Mouse (Mus musculus): ENCODE measurements at regions not wholly inside any gene's neighbourhood (a gene's known extent, or its start where the extent isn't known, plus 50 kb on each side); places are given as distances from the start of the nearest gene placed in this dataset.

DNA sequence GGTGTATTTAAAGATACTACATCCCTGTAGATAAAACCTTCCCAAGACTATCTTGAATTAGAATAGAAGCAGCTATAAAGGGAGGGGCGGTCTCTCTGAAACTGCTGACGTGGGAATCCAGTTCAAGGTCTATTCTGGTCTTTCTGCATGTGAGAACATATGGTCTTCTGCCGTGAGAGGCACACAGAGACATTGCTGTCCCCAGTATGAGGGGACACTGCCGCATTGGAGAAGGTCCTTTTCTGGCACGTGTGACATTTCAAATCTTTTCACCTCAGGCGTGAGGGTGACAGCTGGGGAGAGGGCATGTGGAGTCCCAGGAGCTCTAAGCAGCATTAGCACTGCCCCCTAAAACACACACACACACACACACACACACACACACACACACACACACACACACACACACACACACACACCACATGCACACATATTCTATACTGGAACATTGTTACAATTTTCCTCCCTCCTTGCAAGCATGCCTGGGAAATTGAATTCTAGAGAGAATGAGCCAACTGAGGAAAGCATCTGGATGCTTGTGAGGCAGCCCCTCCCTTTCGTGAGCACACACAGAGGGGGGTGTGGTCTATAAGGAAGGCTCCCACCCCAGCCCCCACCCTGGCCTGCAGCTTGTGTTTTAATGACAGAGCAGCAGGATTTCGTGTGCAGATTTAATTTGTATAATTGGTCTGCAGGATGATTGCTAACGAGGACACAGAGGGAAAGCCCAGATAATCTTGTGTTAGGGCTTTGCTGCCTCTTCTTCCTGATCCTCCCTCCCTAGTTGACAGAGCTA is 174.5 kb upstream of the Fat4 start:
- Histone ChIP-seq H3K27me3 (ENCODE audit: control insufficient read depth, insufficient read depth, low read length, poor library complexity, severe bottlenecking) (no peaks in the 10 kb centered on the region), H3K4me3 (ENCODE audit: low read depth, low read length) (no peak overlapping the region), H3K9ac (ENCODE audit: low read depth, poor library complexity, severe bottlenecking) (no peak overlapping the region), H3K36me3 (ENCODE audit: control insufficient read depth, insufficient read depth, low read length, poor library complexity, severe bottlenecking) (no peaks in the 10 kb centered on the region), H3K9me3 (replicated peaks; ENCODE audit: control insufficient read depth, insufficient read depth, low read length, poor library complexity, severe bottlenecking) (no peaks in the 10 kb centered on the region), H3K4me1 (ENCODE audit: control insufficient read depth, insufficient read depth, low read length) (no peaks in the 10 kb centered on the region), H3K27ac (ENCODE audit: insufficient read depth, low read length) (no peak overlapping the region)
- no peak for TF ChIP-seq POLR2A (IDR thresholded peaks at IDR 0.05; ENCODE audit: insufficient read depth, low read length)
- no peak for TF ChIP-seq EP300 (IDR thresholded peaks at IDR 0.05; ENCODE audit: insufficient read depth, low read depth, low read length)

DNA sequence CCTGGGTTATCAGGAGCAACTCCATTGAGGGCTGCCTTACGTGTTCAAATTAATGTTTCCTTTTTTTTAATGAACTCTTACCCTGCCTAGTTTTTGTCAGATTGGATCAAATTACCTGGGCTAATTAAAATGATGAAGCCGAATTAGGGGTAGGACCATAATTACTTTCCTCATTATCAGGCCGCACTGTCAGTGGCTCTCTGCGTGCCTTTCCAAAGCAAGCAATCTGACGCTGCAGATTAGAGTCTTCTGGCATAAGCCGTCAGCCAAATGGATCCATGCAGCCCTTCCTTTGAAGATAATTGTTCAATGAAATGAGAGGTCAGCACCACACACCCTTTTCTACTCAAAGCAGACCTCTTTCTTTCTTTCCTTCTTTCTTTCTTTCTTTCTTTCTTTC is 175.5 kb upstream of the Fat4 start:
- Histone ChIP-seq H3K9me3 (replicated peaks; ENCODE audit: control insufficient read depth, insufficient read depth, low read length, poor library complexity, severe bottlenecking) (no peaks in the 10 kb centered on the region), H3K4me3 (ENCODE audit: low read depth, low read length) (no peak overlapping the region), H3K27ac (ENCODE audit: insufficient read depth, low read length) (no peak overlapping the region), H3K4me1 (ENCODE audit: control insufficient read depth, insufficient read depth, low read length) (no peaks in the 10 kb centered on the region), H3K27me3 (ENCODE audit: control insufficient read depth, insufficient read depth, low read length, poor library complexity, severe bottlenecking) (no peaks in the 10 kb centered on the region), H3K36me3 (ENCODE audit: control insufficient read depth, insufficient read depth, low read length, poor library complexity, severe bottlenecking) (no peaks in the 10 kb centered on the region), H3K9ac (ENCODE audit: low read depth, poor library complexity, severe bottlenecking) (no peak overlapping the region)
- TF ChIP-seq POLR2A (IDR thresholded peaks at IDR 0.05; ENCODE audit: insufficient read depth, low read length) (no peak), CTCF (IDR thresholded peaks at IDR 0.05; ENCODE audit: low read depth, low read length) (no peak), EP300 (IDR thresholded peaks at IDR 0.05; ENCODE audit: insufficient read depth, low read depth, low read length) (no peak)

DNA sequence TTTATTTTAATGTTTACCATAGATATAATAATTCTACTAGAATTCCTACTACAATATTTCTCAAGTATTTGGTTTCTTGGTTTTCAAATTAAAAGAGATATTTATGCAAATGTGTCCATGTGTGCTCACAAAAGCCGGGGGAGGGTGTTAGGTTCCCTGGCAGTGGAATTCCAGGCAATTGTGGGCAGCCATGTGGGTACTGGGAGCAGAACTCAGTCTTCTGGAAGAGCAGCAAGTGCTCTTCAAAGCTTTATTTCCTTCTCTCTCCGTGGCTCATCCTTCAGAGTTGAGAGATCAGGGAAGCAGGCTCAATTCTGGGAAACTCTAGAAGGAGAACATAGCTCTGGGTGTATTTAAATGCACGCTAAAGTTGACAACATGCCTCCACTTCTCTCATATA is 178.8 kb upstream of the Fat4 start:
- no peak overlapping the region for H3K4me3 ChIP-seq (ENCODE audit: low read depth, low read length)
- no peaks in the 10 kb centered on the region for H3K4me1 ChIP-seq (ENCODE audit: control insufficient read depth, insufficient read depth, low read length)
- no peaks in the 10 kb centered on the region for H3K36me3 ChIP-seq (ENCODE audit: control insufficient read depth, insufficient read depth, low read length, poor library complexity, severe bottlenecking)
- no peak overlapping the region for H3K9ac ChIP-seq (ENCODE audit: low read depth, poor library complexity, severe bottlenecking)
- no peaks in the 10 kb centered on the region for H3K9me3 ChIP-seq (replicated peaks; ENCODE audit: control insufficient read depth, insufficient read depth, low read length, poor library complexity, severe bottlenecking)
- H3K27ac ChIP-seq (ENCODE audit: insufficient read depth, low read length): no peak overlapping the region
- no peaks in the 10 kb centered on the region for H3K27me3 ChIP-seq (ENCODE audit: control insufficient read depth, insufficient read depth, low read length, poor library complexity, severe bottlenecking)
- no peak for TF ChIP-seq POLR2A (IDR thresholded peaks at IDR 0.05; ENCODE audit: insufficient read depth, low read length)
- no peak for TF ChIP-seq CTCF (IDR thresholded peaks at IDR 0.05; ENCODE audit: low read depth, low read length)
- TF ChIP-seq EP300 (IDR thresholded peaks at IDR 0.05; ENCODE audit: insufficient read depth, low read depth, low read length): no peak

DNA sequence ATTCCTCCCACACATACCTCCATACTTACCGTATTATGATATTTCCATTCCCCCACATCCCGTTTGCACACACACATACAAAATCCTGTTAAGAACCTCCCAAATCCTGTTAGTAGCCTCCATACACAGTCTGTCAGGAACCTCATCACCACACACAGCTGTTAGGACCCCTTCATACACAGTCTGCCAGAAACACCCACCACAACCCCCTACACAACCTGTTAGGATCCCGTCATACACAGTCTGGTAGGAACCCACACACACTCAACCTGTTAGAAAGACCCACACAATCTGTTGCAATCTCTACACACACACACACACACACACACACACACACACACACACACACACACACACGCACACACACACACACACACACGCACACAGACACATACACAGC is 187.5 kb upstream of the Fat4 start:
- H3K27me3 ChIP-seq (ENCODE audit: control insufficient read depth, insufficient read depth, low read length, poor library complexity, severe bottlenecking): no peaks in the 10 kb centered on the region
- no peaks in the 10 kb centered on the region for H3K36me3 ChIP-seq (ENCODE audit: control insufficient read depth, insufficient read depth, low read length, poor library complexity, severe bottlenecking)
- no peaks in the 10 kb centered on the region for H3K4me1 ChIP-seq (ENCODE audit: control insufficient read depth, insufficient read depth, low read length)
- TF ChIP-seq EP300 (IDR thresholded peaks at IDR 0.05; ENCODE audit: insufficient read depth, low read depth, low read length) (no peak), CTCF (IDR thresholded peaks at IDR 0.05; ENCODE audit: low read depth, low read length) (no peak), POLR2A (IDR thresholded peaks at IDR 0.05; ENCODE audit: insufficient read depth, low read length) (no peak)
- H3K4me3 ChIP-seq (ENCODE audit: low read depth, low read length): no peak overlapping the region
- H3K27ac ChIP-seq (ENCODE audit: insufficient read depth, low read length): no peak overlapping the region
- no peaks in the 10 kb centered on the region for H3K9me3 ChIP-seq (replicated peaks; ENCODE audit: control insufficient read depth, insufficient read depth, low read length, poor library complexity, severe bottlenecking)
- H3K9ac ChIP-seq (ENCODE audit: low read depth, poor library complexity, severe bottlenecking): no peak overlapping the region

DNA sequence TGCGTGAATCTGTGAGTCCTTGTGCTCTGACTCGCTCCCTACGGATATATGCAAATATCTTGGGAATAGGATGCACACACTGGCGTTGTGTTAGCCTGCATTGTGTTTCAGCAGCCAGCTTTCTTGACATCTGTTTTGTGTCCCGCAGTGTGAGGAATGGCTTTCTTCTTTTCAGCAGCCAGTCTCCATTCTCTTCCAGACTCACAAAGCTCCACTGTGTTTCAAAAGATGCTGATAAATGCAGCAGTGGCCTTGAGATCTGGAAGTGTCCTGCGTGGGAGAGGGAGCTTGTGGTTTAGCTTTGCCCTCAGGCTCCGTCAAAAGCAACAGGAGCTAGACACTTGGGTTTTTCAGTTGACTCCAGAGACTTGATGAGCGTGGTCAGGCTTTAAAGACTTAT is 188.9 kb upstream of the Fat4 start:
- Histone ChIP-seq H3K27ac (ENCODE audit: insufficient read depth, low read length) (no peak overlapping the region), H3K9ac (ENCODE audit: low read depth, poor library complexity, severe bottlenecking) (no peak overlapping the region), H3K36me3 (ENCODE audit: control insufficient read depth, insufficient read depth, low read length, poor library complexity, severe bottlenecking) (no peaks in the 10 kb centered on the region), H3K27me3 (ENCODE audit: control insufficient read depth, insufficient read depth, low read length, poor library complexity, severe bottlenecking) (no peaks in the 10 kb centered on the region), H3K4me3 (ENCODE audit: low read depth, low read length) (no peak overlapping the region), H3K4me1 (ENCODE audit: control insufficient read depth, insufficient read depth, low read length) (no peaks in the 10 kb centered on the region), H3K9me3 (replicated peaks; ENCODE audit: control insufficient read depth, insufficient read depth, low read length, poor library complexity, severe bottlenecking) (no peaks in the 10 kb centered on the region)
- TF ChIP-seq EP300 (IDR thresholded peaks at IDR 0.05; ENCODE audit: insufficient read depth, low read depth, low read length) (no peak), POLR2A (IDR thresholded peaks at IDR 0.05; ENCODE audit: insufficient read depth, low read length) (no peak), CTCF (IDR thresholded peaks at IDR 0.05; ENCODE audit: low read depth, low read length) (no peak)

- TF ChIP-seq EP300 (IDR thresholded peaks at IDR 0.05; ENCODE audit: insufficient read depth, low read depth, low read length) (no peak), POLR2A (IDR thresholded peaks at IDR 0.05; ENCODE audit: insufficient read depth, low read length) (no peak)
- Histone ChIP-seq H3K9ac (ENCODE audit: low read depth, poor library complexity, severe bottlenecking) (no peak overlapping the region), H3K4me1 (ENCODE audit: control insufficient read depth, insufficient read depth, low read length) (no peaks in the 10 kb centered on the region), H3K36me3 (ENCODE audit: control insufficient read depth, insufficient read depth, low read length, poor library complexity, severe bottlenecking) (no peaks in the 10 kb centered on the region), H3K9me3 (replicated peaks; ENCODE audit: control insufficient read depth, insufficient read depth, low read length, poor library complexity, severe bottlenecking) (no peaks in the 10 kb centered on the region), H3K27ac (ENCODE audit: insufficient read depth, low read length) (no peak overlapping the region), H3K4me3 (ENCODE audit: low read depth, low read length) (no peak overlapping the region), H3K27me3 (ENCODE audit: control insufficient read depth, insufficient read depth, low read length, poor library complexity, severe bottlenecking) (no peaks in the 10 kb centered on the region)
Observed at GRCm38 (mm10) chr3:38697349-38697748, 189.4 kb upstream of the Fat4 start.
